13 mouse cellular contexts compared by ENCODE assay signal in genomic region chr13:75740018-75740417, GRCm38 (mm10). TPM values are rescaled to one million over a fixed set of nuclear protein-coding genes. Genes with fewer than 3 reads are reported as not detected.
A peak's percentile ranks its signal among the peaks of the same experiment; 100 is the strongest.
DNase-seq lines count a peak whose midpoint lies in the region; ATAC-seq and TF ChIP-seq lines count a peak whose summit lies in the region.
"Had no signal": no experiment of that assay in that cellular context is flagged by ENCODE, and none has a peak within 500 bp of the region (broad histone marks: within the 10 kb centered on the region; RNA-seq: fewer than 3 reads in every experiment).

No protein-coding gene starts in this region.

- no peak for DNase-seq in left cerebral cortex, adult 2 months (ENCODE audit: extremely low spot score in 1 of 2, low spot score in 2 of 2)
- no peak for DNase-seq in left cerebral cortex, postnatal 4 days
- DNase-seq in 3134 (ENCODE audit: extremely low read depth, insufficient read length, low spot score), result peak; percentile 41
- DNase-seq in G1E (ENCODE audit: low spot score), result no peak
- DNase-seq in liver, embryonic 14.5 days (ENCODE audit: low read depth in 3 of 3, low spot score in 3 of 3), result no peak
- no peak for DNase-seq in cerebellum, adult 9-10 months
- DNase-seq in c-Kit-positive CD71-positive TER-119-positive erythroid progenitor cells, embryonic 14.5 days (ENCODE audit: low spot score), result no peak
- DNase-seq: adrenal gland, postnatal 10 days; cerebellum, postnatal 14 days; kidney, adult 8-10 months; thymus, postnatal 25 days had no signal

- no peaks in the 10 kb centered on the region for H3K27me3 ChIP-seq in G1E (ENCODE audit: insufficient read depth, low read length)
- no peaks in the 10 kb centered on the region for H3K27me3 ChIP-seq in liver, embryonic 14.5 days (ENCODE audit: control insufficient read depth, insufficient read depth, low read length)
- H3K27me3 ChIP-seq: hindbrain, embryonic 15.5 days had no signal

- no peak for TF ChIP-seq CTCF in left cerebral cortex, adult 2 months (IDR thresholded peaks at IDR 0.05)
- TF ChIP-seq CTCF in G1E (IDR thresholded peaks at IDR 0.05; ENCODE audit: low read depth, low read length), result no peak
- TF ChIP-seq CTCF in liver, embryonic 14.5 days (IDR thresholded peaks at IDR 0.05; ENCODE audit: low read depth), result no peak

- no peaks in the 10 kb centered on the region for H3K9me3 ChIP-seq in G1E (replicated peaks)
- no peaks in the 10 kb centered on the region for H3K9me3 ChIP-seq in liver, embryonic 14.5 days (ENCODE audit: control insufficient read depth, low read length)
- H3K9me3 ChIP-seq: embryonic facial prominence, embryonic 10.5 days; hindbrain, embryonic 15.5 days had no signal

- H3K4me2 ChIP-seq in liver, embryonic 14.5 days (ENCODE audit: low read depth), result peak overlapping the region; percentile 65
- H3K4me2 ChIP-seq: hindbrain, embryonic 15.5 days had no signal

- TF ChIP-seq EP300 in liver, embryonic 14.5 days (IDR thresholded peaks at IDR 0.05; ENCODE audit: low read depth), result no peak

- H3K4me1 ChIP-seq in G1E (ENCODE audit: insufficient read depth, low read depth, low read length), result peaks cover 65% of the 10 kb centered on the region
- peaks cover 80 to 87% of the 10 kb centered on the region in 2 experiments for H3K4me1 ChIP-seq in liver, embryonic 14.5 days (replicated peaks; ENCODE audit: control insufficient read depth in 2 of 2, insufficient read depth in 2 of 2, low read length in 1 of 2)
- H3K4me1 ChIP-seq: hindbrain, embryonic 15.5 days had no signal

- peaks cover 17% of the 10 kb centered on the region for H3K36me3 ChIP-seq in G1E (replicated peaks)
- peaks cover 8% of the 10 kb centered on the region for H3K36me3 ChIP-seq in liver, embryonic 14.5 days (replicated peaks; ENCODE audit: control insufficient read depth, insufficient read depth, low read depth)
- H3K36me3 ChIP-seq: embryonic facial prominence, embryonic 10.5 days; hindbrain, embryonic 15.5 days had no signal

- peak overlapping the region; percentile 54 for H3K27ac ChIP-seq in left cerebral cortex, adult 2 months
- H3K27ac ChIP-seq in liver, embryonic 14.5 days, result peak overlapping the region; percentile 86
- H3K27ac ChIP-seq: embryonic facial prominence, embryonic 10.5 days; hindbrain, embryonic 15.5 days had no signal

- 32% methylated on average over 3 of the region's 3 CpGs for WGBS in liver, embryonic 14.5 days (ENCODE audit: insufficient replicate concordance)

- H3K9ac ChIP-seq in liver, embryonic 14.5 days (replicated peaks), result peak overlapping the region; percentile 41
- H3K9ac ChIP-seq: hindbrain, embryonic 15.5 days had no signal

- 0 out of 2 replicates have a peak, but pooled peaks have one; percentile 7 for ATAC-seq in G1E (ENCODE audit: extremely low read depth, insufficient number of reproducible peaks, low FRiP score, poor library complexity, severe bottlenecking)
- ATAC-seq in liver, embryonic 14.5 days (ENCODE audit: insufficient read depth), result no peak

- H3K4me3 ChIP-seq in left cerebral cortex, adult 2 months, result no peak overlapping the region
- no peak overlapping the region for H3K4me3 ChIP-seq in G1E (ENCODE audit: low read depth, low read length)
- no peak overlapping the region for H3K4me3 ChIP-seq in liver, embryonic 14.5 days (ENCODE audit: insufficient read depth in 1 of 2, low read depth in 2 of 2, low read length in 2 of 2)
- H3K4me3 ChIP-seq: embryonic facial prominence, embryonic 10.5 days; hindbrain, embryonic 15.5 days had no signal

- intact Hi-C loops in left cerebral cortex, adult 2 months (cut with DNase I), result loop anchor here (2.0 kb wide), 1 partner anchor 27 kb away; no protein-coding TSS in a partner anchor
- intact Hi-C loops in left cerebral cortex, postnatal 4 days (cut with DNase I), result no loop called here

RNA-seq across cellular contexts. Expression of gene Ell2, which starts 33.5 kb away (rescaled TPM):
- 10 to 100 TPM; 44.2 to 45.7 TPM for total RNA-seq in left cerebral cortex, adult 2 months (2021)
- 10 to 100 TPM in 1 of 2 experiments, 1 to 10 TPM in 1; 9.3 to 10.9 TPM for total RNA-seq in left cerebral cortex, postnatal 4 days (2021)
- 68.9 and 76.4 TPM in 2 replicates for total RNA-seq in G1E (2014; fragmentation: Nextera tagmentation)
- total RNA-seq in G1E (2017), result 28.6 and 37.2 TPM in 2 replicates
- 18.9 and 23.0 TPM in 2 replicates for polyA plus RNA-seq in G1E (2012)
- polyA plus RNA-seq in liver, embryonic 14.5 days (2012; rRNA removed), result 20.2 and 30.5 TPM in 2 replicates
- polyA plus RNA-seq in liver, embryonic 14.5 days (2014; fragmentation: Nextera tagmentation; extraction: Ambion mirVana), result 41.2 and 44.0 TPM in 2 replicates
